ENCODE assay signal across 11 mouse cellular contexts in genomic region chr5:139734016-139734415, GRCm38 (mm10). TPM values are rescaled to one million over a fixed set of nuclear protein-coding genes. Genes with fewer than 3 reads are reported as not detected.
DNase-seq lines count a peak whose midpoint lies in the region; ATAC-seq lines count a peak whose summit lies in the region.
"Had no signal": no experiment of that assay in that cellular context is flagged by ENCODE, and none has a peak within 500 bp of the region (broad histone marks: within the 10 kb centered on the region; RNA-seq: fewer than 3 reads in every experiment).

No protein-coding gene starts in this region.

- WGBS in hindbrain, embryonic 13.5 days, result 86% methylated on average over 3 of the region's 3 CpGs
- WGBS in hindbrain, embryonic 11.5 days, result 78% methylated on average over 3 of the region's 3 CpGs
- 82% methylated on average over 3 of the region's 3 CpGs for WGBS in forebrain, embryonic 10.5 days

- H3K27ac ChIP-seq in hindbrain, embryonic 13.5 days, result no peak overlapping the region
- H3K27ac ChIP-seq in hindbrain, embryonic 11.5 days (ENCODE audit: low read depth, low read length), result no peak overlapping the region
- H3K27ac ChIP-seq in forebrain, embryonic 10.5 days, result no peak overlapping the region
- H3K27ac ChIP-seq: lung, embryonic 15.5 days had no signal

- no peak for DNase-seq in hindbrain, embryonic 11.5 days (ENCODE audit: low spot score)
- DNase-seq in MEL-GATA-1-ER (ENCODE audit: extremely low read depth, low read depth), result peak; percentile 100
- DNase-seq in adrenal gland, postnatal 10 days, result no peak
- DNase-seq in Muller cell, postnatal 12 days (ENCODE audit: inconsistent ontology term), result no peak
- DNase-seq in forebrain, embryonic 10.5 days (ENCODE audit: extremely low spot score, low spot score), result no peak
- DNase-seq: adrenal gland, adult 8-10 months; gastrocnemius, postnatal 10 days had no signal

- H3K4me1 ChIP-seq in hindbrain, embryonic 13.5 days (replicated peaks), result peaks cover 62% of the 10 kb centered on the region
- peaks cover 6% of the 10 kb centered on the region; the same call in 1 of the 2 replicates for H3K4me1 ChIP-seq in hindbrain, embryonic 11.5 days (replicated peaks; ENCODE audit: control insufficient read depth, insufficient read depth, low read length)
- peaks cover 92% of the 10 kb centered on the region for H3K4me1 ChIP-seq in erythroblast, embryonic 14.5 days (ENCODE audit: control insufficient read depth)
- H3K4me1 ChIP-seq in forebrain, embryonic 10.5 days, result peaks cover 73% of the 10 kb centered on the region

- no peaks in the 10 kb centered on the region for H3K36me3 ChIP-seq in hindbrain, embryonic 13.5 days
- H3K36me3 ChIP-seq in hindbrain, embryonic 11.5 days (ENCODE audit: control insufficient read depth, insufficient read depth, low read length), result no peaks in the 10 kb centered on the region
- peaks cover 60% of the 10 kb centered on the region for H3K36me3 ChIP-seq in erythroblast, embryonic 14.5 days (ENCODE audit: control insufficient read depth)
- H3K36me3 ChIP-seq in forebrain, embryonic 10.5 days (replicated peaks), result no peaks in the 10 kb centered on the region
- H3K36me3 ChIP-seq: lung, embryonic 15.5 days had no signal

- H3K9ac ChIP-seq in hindbrain, embryonic 13.5 days, result 0 out of 2 replicates have a peak overlapping the region, but pooled peaks have one; percentile 5
- no peak overlapping the region for H3K9ac ChIP-seq in hindbrain, embryonic 11.5 days (ENCODE audit: low read depth, low read length)
- H3K9ac ChIP-seq: lung, embryonic 15.5 days had no signal

- no peak for ATAC-seq in hindbrain, embryonic 13.5 days (ENCODE audit: low FRiP score)
- no peak for ATAC-seq in hindbrain, embryonic 11.5 days (ENCODE audit: low FRiP score)
- peak; percentile 36 for ATAC-seq in megakaryocyte, adult 5-6 weeks (ENCODE audit: poor library complexity, severe bottlenecking)

- no peak overlapping the region for H3K4me3 ChIP-seq in hindbrain, embryonic 13.5 days
- H3K4me3 ChIP-seq in hindbrain, embryonic 11.5 days (ENCODE audit: low read depth, low read length), result no peak overlapping the region
- H3K4me3 ChIP-seq in erythroblast, embryonic 14.5 days (replicated peaks), result peak overlapping the region; percentile 78
- no peak overlapping the region for H3K4me3 ChIP-seq in forebrain, embryonic 10.5 days
- H3K4me3 ChIP-seq: lung, embryonic 15.5 days had no signal

- H3K9me3 ChIP-seq in hindbrain, embryonic 13.5 days, result no peaks in the 10 kb centered on the region
- no peaks in the 10 kb centered on the region for H3K9me3 ChIP-seq in hindbrain, embryonic 11.5 days (ENCODE audit: control insufficient read depth, low read length)
- H3K9me3 ChIP-seq in erythroblast, embryonic 14.5 days (ENCODE audit: control insufficient read depth, low read length), result no peaks in the 10 kb centered on the region
- no peaks in the 10 kb centered on the region for H3K9me3 ChIP-seq in forebrain, embryonic 10.5 days
- H3K9me3 ChIP-seq: lung, embryonic 15.5 days had no signal

- peaks cover 26% of the 10 kb centered on the region for H3K27me3 ChIP-seq in hindbrain, embryonic 13.5 days
- 0 out of 2 replicates have a peak, but pooled peaks cover 8% of the 10 kb centered on the region for H3K27me3 ChIP-seq in hindbrain, embryonic 11.5 days (ENCODE audit: control insufficient read depth, insufficient read depth, low read length)
- no peaks in the 10 kb centered on the region for H3K27me3 ChIP-seq in erythroblast, embryonic 14.5 days (ENCODE audit: control insufficient read depth)
- H3K27me3 ChIP-seq in forebrain, embryonic 10.5 days (ENCODE audit: poor library complexity, severe bottlenecking), result peaks cover 36% of the 10 kb centered on the region
- H3K27me3 ChIP-seq: lung, embryonic 15.5 days had no signal

- peak overlapping the region; percentile 70; the same call in 1 of the 2 replicates for H3K4me2 ChIP-seq in hindbrain, embryonic 13.5 days
- H3K4me2 ChIP-seq in hindbrain, embryonic 11.5 days (replicated peaks; ENCODE audit: low read depth, low read length), result no peak overlapping the region

RNA-seq across cellular contexts. Expression of gene Micall2, which starts 2.1 kb away (rescaled TPM):
- 8.1 TPM in 2 replicates for polyA plus RNA-seq in hindbrain, embryonic 13.5 days (2015; fragmentation: Nextera tagmentation; extraction: Ambion mirVana)
- 4.0 and 4.9 TPM in 2 replicates for polyA plus RNA-seq in hindbrain, embryonic 11.5 days (2014; fragmentation: Nextera tagmentation; extraction: Ambion mirVana)
- polyA plus RNA-seq in erythroblast, embryonic 14.5 days (2012), result 24.6 and 34.4 TPM in 2 replicates
- total RNA-seq in megakaryocyte, adult 5-6 weeks (2015), result 5.4 and 7.0 TPM in 2 replicates
- total RNA-seq in megakaryocyte, adult 5-6 weeks (2017), result 1.8 and 2.9 TPM in 2 replicates
- total RNA-seq in adrenal gland, postnatal 10 days (2021), result 1 to 10 TPM; 6.6 to 9.2 TPM
- polyA plus RNA-seq in forebrain, embryonic 10.5 days (2016; fragmentation: Nextera tagmentation; extraction: Ambion mirVana), result 5.9 and 6.9 TPM in 2 replicates

RNA-seq across cellular contexts. Expression of gene Ints1, which starts 41.5 kb away (rescaled TPM):
- 24.7 and 27.3 TPM in 2 replicates for polyA plus RNA-seq in hindbrain, embryonic 13.5 days (2015; fragmentation: Nextera tagmentation; extraction: Ambion mirVana)
- polyA plus RNA-seq in hindbrain, embryonic 11.5 days (2014; fragmentation: Nextera tagmentation; extraction: Ambion mirVana), result 26.3 and 28.3 TPM in 2 replicates
- polyA plus RNA-seq in erythroblast, embryonic 14.5 days (2012), result 12.9 and 18.1 TPM in 2 replicates
- total RNA-seq in megakaryocyte, adult 5-6 weeks (2015), result 25.5 and 41.7 TPM in 2 replicates
- 15.9 and 31.2 TPM in 2 replicates for total RNA-seq in megakaryocyte, adult 5-6 weeks (2017)
- total RNA-seq in adrenal gland, postnatal 10 days (2021), result 10 to 100 TPM; 36.6 to 51.9 TPM
- polyA plus RNA-seq in forebrain, embryonic 10.5 days (2016; fragmentation: Nextera tagmentation; extraction: Ambion mirVana), result 41.0 and 43.2 TPM in 2 replicates

RNA-seq across cellular contexts. Expression of gene Mafk, which starts 57.3 kb away (rescaled TPM):
- 13.2 and 13.4 TPM in 2 replicates for polyA plus RNA-seq in hindbrain, embryonic 13.5 days (2015; fragmentation: Nextera tagmentation; extraction: Ambion mirVana)
- polyA plus RNA-seq in hindbrain, embryonic 11.5 days (2014; fragmentation: Nextera tagmentation; extraction: Ambion mirVana), result 5.2 and 6.3 TPM in 2 replicates
- 20.0 and 22.5 TPM in 2 replicates for polyA plus RNA-seq in erythroblast, embryonic 14.5 days (2012)
- total RNA-seq in megakaryocyte, adult 5-6 weeks (2015), result 9.7 and 10.1 TPM in 2 replicates
- 18.2 and 20.9 TPM in 2 replicates for total RNA-seq in megakaryocyte, adult 5-6 weeks (2017)
- total RNA-seq in adrenal gland, postnatal 10 days (2021), result 10 to 100 TPM; 18.8 to 25.1 TPM
- polyA plus RNA-seq in forebrain, embryonic 10.5 days (2016; fragmentation: Nextera tagmentation; extraction: Ambion mirVana), result 9.8 and 10.1 TPM in 2 replicates
